Mouse (Mus musculus): ENCODE measurements around the gene Nmnat3. TPM values are rescaled to one million over a fixed set of nuclear protein-coding genes. Genes with fewer than 3 reads are reported as not detected.

The Nmnat3 gene
- polyA plus RNA-seq, 1 experiment from 2014 or later: 1.7 TPM

DNA sequence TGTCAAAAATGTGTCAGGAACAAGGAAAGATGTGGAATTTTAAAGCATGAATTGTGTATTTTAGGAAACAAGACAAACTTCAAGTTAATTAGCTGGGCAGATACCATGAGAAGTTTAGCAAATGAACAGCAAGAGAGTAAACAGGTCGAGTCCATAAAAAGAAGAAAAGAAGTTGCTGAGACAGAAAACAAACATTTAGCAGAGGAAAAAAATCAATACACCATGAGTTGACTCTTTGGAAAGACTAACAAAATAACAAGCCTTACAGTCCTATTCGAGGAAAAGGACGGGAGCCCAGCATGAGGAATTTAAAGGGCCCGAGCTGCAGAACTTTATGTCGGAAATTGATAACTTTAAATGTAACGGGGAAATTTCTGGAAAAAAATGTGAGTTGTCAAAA is 110.0 kb downstream of the Nmnat3 start:
- 86% methylated on average over 6 of the region's 6 CpGs for WGBS

DNA sequence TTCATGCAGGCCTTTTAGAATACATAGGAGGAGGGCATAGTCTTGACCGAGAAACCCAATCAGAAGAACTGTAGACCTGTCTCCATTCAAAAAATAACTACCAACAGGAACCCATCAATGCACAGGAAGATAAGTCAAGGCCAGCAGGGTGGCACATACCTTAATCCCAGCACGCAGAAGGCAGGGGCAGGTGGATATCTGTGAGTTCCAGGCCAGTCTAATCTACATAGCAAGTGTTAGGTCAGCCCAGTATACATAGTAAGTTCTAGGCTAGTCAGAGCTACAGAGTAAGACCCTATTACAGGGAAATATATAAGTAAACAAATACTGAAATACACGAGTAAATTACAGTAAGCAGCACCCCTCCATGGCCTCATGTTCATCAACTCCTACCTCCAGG is 110.6 kb downstream of the Nmnat3 start:
- DNase-seq (ENCODE audit: low spot score): no peak
- no peaks in the 10 kb centered on the region for H3K9me3 ChIP-seq (ENCODE audit: control insufficient read depth, low read length)
- no peak overlapping the region for H3K9ac ChIP-seq
- no peak overlapping the region for H3K4me3 ChIP-seq (replicated peaks; ENCODE audit: low read length)
- H3K4me1 ChIP-seq (replicated peaks; ENCODE audit: control insufficient read depth, insufficient read depth, low read length): no peaks in the 10 kb centered on the region
- no peaks in the 10 kb centered on the region for H3K27me3 ChIP-seq (ENCODE audit: control insufficient read depth, insufficient read depth, low read length)
- H3K36me3 ChIP-seq (replicated peaks; ENCODE audit: control insufficient read depth, insufficient read depth): no peaks in the 10 kb centered on the region
- 87% methylated on average over 3 of the region's 3 CpGs for WGBS
- no peak for ATAC-seq (ENCODE audit: low FRiP score)
- H3K27ac ChIP-seq: no peak overlapping the region
- H3K4me2 ChIP-seq (replicated peaks): no peak overlapping the region

More for the DNA sequence above, 110.0 kb downstream of the Nmnat3 start:
- Histone ChIP-seq H3K9ac (no peak overlapping the region), H3K27ac (no peak overlapping the region), H3K4me3 (replicated peaks; ENCODE audit: low read length) (no peak overlapping the region), H3K9me3 (ENCODE audit: control insufficient read depth, low read length) (no peaks in the 10 kb centered on the region), H3K4me2 (replicated peaks) (no peak overlapping the region), H3K36me3 (replicated peaks; ENCODE audit: control insufficient read depth, insufficient read depth) (no peaks in the 10 kb centered on the region), H3K27me3 (ENCODE audit: control insufficient read depth, insufficient read depth, low read length) (no peaks in the 10 kb centered on the region), H3K4me1 (replicated peaks; ENCODE audit: control insufficient read depth, insufficient read depth, low read length) (no peaks in the 10 kb centered on the region)
- DNase-seq (ENCODE audit: low spot score) (no peak), ATAC-seq (ENCODE audit: low FRiP score) (no peak)

GRCm38 (mm10) chr9:98400185-98400894 is 113.1 kb downstream of the Nmnat3 start:
- H3K27ac ChIP-seq: no peak overlapping the region
- H3K4me1 ChIP-seq (replicated peaks; ENCODE audit: control insufficient read depth, insufficient read depth, low read length): no peaks in the 10 kb centered on the region
- no peak overlapping the region for H3K9ac ChIP-seq
- no peak for ATAC-seq (ENCODE audit: low FRiP score)
- no peaks in the 10 kb centered on the region for H3K9me3 ChIP-seq (ENCODE audit: control insufficient read depth, low read length)
- H3K4me3 ChIP-seq (replicated peaks; ENCODE audit: low read length): no peak overlapping the region
- WGBS: 80% methylated on average over 13 of the region's 13 CpGs
- no peaks in the 10 kb centered on the region for H3K36me3 ChIP-seq (replicated peaks; ENCODE audit: control insufficient read depth, insufficient read depth)
- no peak for DNase-seq (ENCODE audit: low spot score)
- H3K27me3 ChIP-seq (ENCODE audit: control insufficient read depth, insufficient read depth, low read length): no peaks in the 10 kb centered on the region
- no peak overlapping the region for H3K4me2 ChIP-seq (replicated peaks)

- H3K27me3 ChIP-seq (ENCODE audit: control insufficient read depth, insufficient read depth, low read length): no peaks in the 10 kb centered on the region
- WGBS: 91% methylated on average over 5 of the region's 5 CpGs
- ATAC-seq (ENCODE audit: low FRiP score): no peak
- no peaks in the 10 kb centered on the region for H3K9me3 ChIP-seq (ENCODE audit: control insufficient read depth, low read length)
- no peaks in the 10 kb centered on the region for H3K36me3 ChIP-seq (replicated peaks; ENCODE audit: control insufficient read depth, insufficient read depth)
- H3K4me3 ChIP-seq (replicated peaks; ENCODE audit: low read length): no peak overlapping the region
- no peak overlapping the region for H3K9ac ChIP-seq
- no peak overlapping the region for H3K27ac ChIP-seq
- no peaks in the 10 kb centered on the region for H3K4me1 ChIP-seq (replicated peaks; ENCODE audit: control insufficient read depth, insufficient read depth, low read length)
- DNase-seq (ENCODE audit: low spot score): no peak
- H3K4me2 ChIP-seq (replicated peaks): no peak overlapping the region
These were observed 114.4 kb downstream of the Nmnat3 start for GRCm38 (mm10) chr9:98401611-98402010.

GRCm38 (mm10) chr9:98407771-98408170 is 120.5 kb downstream of the Nmnat3 start:
- H3K9me3 ChIP-seq (ENCODE audit: control insufficient read depth, low read length): no peaks in the 10 kb centered on the region
- H3K27ac ChIP-seq: no peak overlapping the region
- no peak for ATAC-seq (ENCODE audit: low FRiP score)
- no peak overlapping the region for H3K9ac ChIP-seq
- no peaks in the 10 kb centered on the region for H3K4me1 ChIP-seq (replicated peaks; ENCODE audit: control insufficient read depth, insufficient read depth, low read length)
- no peaks in the 10 kb centered on the region for H3K36me3 ChIP-seq (replicated peaks; ENCODE audit: control insufficient read depth, insufficient read depth)
- no peaks in the 10 kb centered on the region for H3K27me3 ChIP-seq (ENCODE audit: control insufficient read depth, insufficient read depth, low read length)
- H3K4me3 ChIP-seq (replicated peaks; ENCODE audit: low read length): no peak overlapping the region
- WGBS: 76% methylated on average over 12 of the region's 12 CpGs
- no peak overlapping the region for H3K4me2 ChIP-seq (replicated peaks)
- DNase-seq (ENCODE audit: low spot score): no peak

GRCm38 (mm10) chr9:98409137-98409536 is 121.9 kb downstream of the Nmnat3 start:
- WGBS: 26% methylated on average over 3 of the region's 3 CpGs
- DNase-seq (ENCODE audit: low spot score) (peak; percentile 74), ATAC-seq (ENCODE audit: low FRiP score) (no peak)
- Histone ChIP-seq H3K4me3 (replicated peaks; ENCODE audit: low read length) (no peak overlapping the region), H3K9ac (no peak overlapping the region), H3K27ac (no peak overlapping the region), H3K27me3 (ENCODE audit: control insufficient read depth, insufficient read depth, low read length) (no peaks in the 10 kb centered on the region), H3K4me2 (replicated peaks) (no peak overlapping the region), H3K4me1 (replicated peaks; ENCODE audit: control insufficient read depth, insufficient read depth, low read length) (no peaks in the 10 kb centered on the region), H3K36me3 (replicated peaks; ENCODE audit: control insufficient read depth, insufficient read depth) (no peaks in the 10 kb centered on the region), H3K9me3 (ENCODE audit: control insufficient read depth, low read length) (no peaks in the 10 kb centered on the region)

DNA sequence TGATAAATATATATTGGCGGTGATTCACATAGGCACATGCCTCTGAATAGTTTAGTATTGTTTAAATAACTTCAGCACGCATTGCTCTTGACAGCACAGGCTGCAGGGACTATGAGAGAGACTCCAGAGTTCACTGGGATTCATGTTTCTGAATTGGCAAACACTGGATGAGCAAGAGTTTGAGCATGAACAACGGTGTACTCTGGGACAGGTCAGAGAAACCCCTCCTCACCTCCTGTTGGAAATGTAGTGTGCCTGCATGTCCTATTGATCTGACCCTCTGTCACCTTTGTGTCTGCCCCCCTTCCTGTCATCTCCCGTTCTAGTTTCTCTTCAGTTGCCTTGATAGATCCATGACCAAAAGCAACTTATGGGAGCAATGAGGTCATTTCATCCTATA is 128.2 kb downstream of the Nmnat3 start:
- 89% methylated on average over 4 of the region's 4 CpGs for WGBS
- H3K9me3 ChIP-seq (ENCODE audit: control insufficient read depth, low read length): peaks cover 5% of the 10 kb centered on the region; the same call in 1 of the 2 replicates
- DNase-seq (ENCODE audit: low spot score) (no peak), ATAC-seq (ENCODE audit: low FRiP score) (no peak)
- H3K27me3 ChIP-seq (ENCODE audit: control insufficient read depth, insufficient read depth, low read length): no peaks in the 10 kb centered on the region
- no peaks in the 10 kb centered on the region for H3K4me1 ChIP-seq (replicated peaks; ENCODE audit: control insufficient read depth, insufficient read depth, low read length)
- no peak overlapping the region for H3K27ac ChIP-seq
- no peak overlapping the region for H3K4me2 ChIP-seq (replicated peaks)
- no peak overlapping the region for H3K9ac ChIP-seq
- no peak overlapping the region for H3K4me3 ChIP-seq (replicated peaks; ENCODE audit: low read length)
- no peaks in the 10 kb centered on the region for H3K36me3 ChIP-seq (replicated peaks; ENCODE audit: control insufficient read depth, insufficient read depth)

GRCm38 (mm10) chr9:98417919-98418318 is 130.7 kb downstream of the Nmnat3 start:
- Histone ChIP-seq H3K4me1 (replicated peaks; ENCODE audit: control insufficient read depth, insufficient read depth, low read length) (no peaks in the 10 kb centered on the region), H3K4me3 (replicated peaks; ENCODE audit: low read length) (no peak overlapping the region), H3K27me3 (ENCODE audit: control insufficient read depth, insufficient read depth, low read length) (0 out of 2 replicates have a peak, but pooled peaks cover 2% of the 10 kb centered on the region), H3K27ac (no peak overlapping the region), H3K9me3 (ENCODE audit: control insufficient read depth, low read length) (peaks cover 5% of the 10 kb centered on the region; the same call in 1 of the 2 replicates), H3K4me2 (replicated peaks) (no peak overlapping the region), H3K9ac (no peak overlapping the region), H3K36me3 (replicated peaks; ENCODE audit: control insufficient read depth, insufficient read depth) (no peaks in the 10 kb centered on the region)
- no peak for ATAC-seq (ENCODE audit: low FRiP score)
- DNase-seq (ENCODE audit: low spot score): peak; percentile 57
- 52% methylated on average over 7 of the region's 7 CpGs for WGBS

DNA sequence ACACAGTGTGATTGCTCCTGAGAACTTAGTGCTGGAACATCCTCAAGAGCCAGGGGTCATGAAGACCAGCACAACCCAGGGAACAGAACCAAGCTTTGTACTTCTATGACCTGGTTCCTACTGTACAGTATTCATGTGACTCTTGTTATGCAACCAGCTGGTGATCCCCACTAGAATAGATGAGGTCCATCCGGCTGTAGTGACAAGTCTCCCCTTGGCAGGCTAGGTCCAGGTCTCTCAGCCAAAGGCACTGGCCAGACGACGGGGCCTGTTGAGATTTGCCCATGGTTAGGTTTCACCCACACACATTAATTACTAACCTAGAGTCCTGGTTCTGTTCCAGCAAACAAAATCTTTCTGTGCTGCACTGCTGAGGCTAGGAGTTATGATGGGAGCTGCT is 131.1 kb downstream of the Nmnat3 start:
- ATAC-seq (ENCODE audit: low FRiP score) (no peak), DNase-seq (ENCODE audit: low spot score) (no peak)
- no peak overlapping the region for H3K27ac ChIP-seq
- no peak overlapping the region for H3K9ac ChIP-seq
- 88% methylated on average over 3 of the region's 3 CpGs for WGBS
- 0 out of 2 replicates have a peak, but pooled peaks cover 2% of the 10 kb centered on the region for H3K27me3 ChIP-seq (ENCODE audit: control insufficient read depth, insufficient read depth, low read length)
- H3K36me3 ChIP-seq (replicated peaks; ENCODE audit: control insufficient read depth, insufficient read depth): no peaks in the 10 kb centered on the region
- no peaks in the 10 kb centered on the region for H3K4me1 ChIP-seq (replicated peaks; ENCODE audit: control insufficient read depth, insufficient read depth, low read length)
- H3K4me2 ChIP-seq (replicated peaks): no peak overlapping the region
- H3K4me3 ChIP-seq (replicated peaks; ENCODE audit: low read length): no peak overlapping the region
- H3K9me3 ChIP-seq (ENCODE audit: control insufficient read depth, low read length): peaks cover 5% of the 10 kb centered on the region; the same call in 1 of the 2 replicates

Data from hindbrain, embryonic 14.5 days (tissue).